Mouse (Mus musculus): ENCODE results near the gene Apol7b. TPM values are rescaled to one million over a fixed set of nuclear protein-coding genes. Genes with fewer than 3 reads are reported as not detected.
A peak's percentile ranks its signal among the peaks of the same experiment; 100 is the strongest.
"Not testable (repeated sequence)": the region's sequence is repeated elsewhere in the genome, so short reads cannot be mapped to it uniquely, and the experiment has no call there.

Apol7b gene
- under 1 TPM in 1 of 2 experiments, not detected in 1; 0.16 TPM for total RNA-seq (2021)
- long read RNA-seq, experiment 1: 0 reads
- long read RNA-seq, experiment 2: 0 reads

DNA sequence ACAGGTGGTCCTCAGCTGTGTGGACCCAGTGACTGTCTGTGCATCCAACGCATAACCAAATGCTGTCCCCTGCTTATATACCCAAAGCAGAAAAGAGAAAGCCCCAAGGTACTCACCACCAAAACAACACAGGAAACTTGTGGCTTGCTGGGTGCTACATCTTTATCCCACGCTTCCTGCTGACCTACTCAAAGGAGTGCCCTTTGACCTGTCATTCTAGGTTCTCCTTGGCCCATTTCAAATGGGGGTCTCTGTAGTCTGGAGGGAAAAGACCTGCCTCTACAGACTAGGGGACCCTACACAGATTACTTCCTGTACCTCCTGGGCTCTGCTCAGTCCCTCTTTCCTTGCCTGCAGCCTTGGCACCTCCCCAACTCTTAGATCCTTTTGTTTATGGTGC, at the start of gene Apol7b:
Apol7b (minus strand) TSS at position 101 of the 400 bp plus-strand sequence.
- DNase-seq (ENCODE audit: low spot score): not testable (repeated sequence)

DNA sequence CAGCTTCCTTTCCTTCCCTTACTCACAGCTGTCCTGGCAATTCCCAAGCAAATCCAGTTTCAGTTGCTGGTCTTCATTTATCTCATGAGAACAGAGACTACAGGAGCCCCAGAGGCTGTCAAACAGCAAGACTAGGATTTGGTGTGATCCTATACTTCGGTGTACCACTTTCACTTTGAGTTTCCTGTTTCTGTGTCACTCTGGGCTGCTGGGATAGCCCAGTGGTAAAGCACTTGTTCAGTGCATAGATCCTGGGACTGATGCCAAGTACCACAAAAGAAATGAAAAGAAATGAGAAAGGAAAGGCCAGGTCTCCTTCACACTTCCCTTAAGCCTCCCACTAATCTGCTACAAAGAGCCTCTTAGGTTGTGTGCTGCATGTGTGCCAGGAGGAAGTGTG, 47.4 kb upstream of the Apol7b start:
- DNase-seq (ENCODE audit: low spot score): not testable (repeated sequence)

DNA sequence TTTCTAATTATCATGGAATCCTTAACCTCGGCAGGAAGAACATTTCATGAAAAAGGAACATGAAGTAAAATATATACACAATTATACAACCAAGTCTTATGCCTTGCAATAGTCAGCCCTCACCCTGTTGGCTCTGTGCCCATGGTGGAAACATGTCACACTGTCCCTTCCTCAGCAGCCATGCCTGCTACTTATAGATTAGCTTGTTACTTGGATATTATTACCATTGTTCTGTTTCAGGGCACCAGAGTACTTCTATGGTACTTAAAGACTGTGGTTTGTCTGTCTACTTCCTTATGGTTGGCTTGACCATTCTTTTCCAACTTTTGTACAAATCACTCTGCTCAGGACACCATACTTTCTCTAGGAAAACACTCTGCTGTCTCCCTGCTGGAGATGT, 45.9 kb upstream of the Apol7b start:
- not testable (repeated sequence) for DNase-seq (ENCODE audit: low spot score)

DNA sequence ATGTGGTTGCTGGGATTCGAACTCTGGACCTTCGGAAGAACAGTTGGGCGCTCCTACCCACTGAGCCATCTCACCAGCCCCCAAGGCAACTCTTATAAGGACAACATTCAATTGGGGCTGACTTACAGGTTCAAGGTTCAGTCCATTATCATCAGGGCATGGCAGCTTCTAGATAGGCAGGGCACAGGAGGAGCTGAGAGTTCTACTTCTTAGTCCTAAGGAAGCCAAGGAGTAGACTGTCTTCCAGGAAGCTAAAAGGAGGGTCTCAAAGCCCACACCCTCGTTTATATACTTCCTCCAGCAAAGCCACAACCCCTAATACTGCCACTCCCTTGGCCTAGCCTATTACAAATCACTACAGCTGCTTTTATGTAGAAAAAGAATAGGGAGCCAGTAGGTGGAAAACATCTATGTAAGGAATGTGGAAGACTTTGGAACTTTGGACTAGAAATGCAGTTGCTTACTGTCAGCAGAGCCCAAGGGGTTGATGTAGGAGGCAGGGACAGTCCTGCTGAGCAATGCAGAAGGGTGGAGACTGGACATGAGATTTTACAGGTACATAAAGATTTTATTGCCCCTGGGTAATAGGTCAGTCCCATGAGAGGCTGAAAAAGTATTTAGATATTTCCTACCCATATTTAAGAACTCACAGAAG, 35.0 kb upstream of the Apol7b start:
- no peak for DNase-seq (ENCODE audit: low spot score)

DNA sequence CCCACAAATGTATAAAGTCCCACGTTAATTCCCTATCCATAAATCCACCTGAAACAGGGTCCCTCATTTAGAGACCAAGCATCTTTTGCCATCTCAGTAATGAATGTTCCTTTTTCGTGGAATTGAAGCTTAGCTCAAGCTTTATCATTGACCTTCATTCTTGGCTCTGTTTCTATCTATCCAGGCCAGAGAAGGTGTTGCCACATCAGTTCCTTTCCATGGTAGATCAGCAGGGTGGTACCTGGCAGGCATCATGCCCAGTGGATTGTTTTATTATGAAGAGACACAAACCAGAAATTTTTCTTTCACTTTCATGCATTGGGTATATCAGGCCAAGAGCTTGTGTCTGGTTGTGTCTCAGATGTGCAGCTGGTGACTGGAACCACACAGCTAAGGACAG, 29.4 kb upstream of the Apol7b start, which contains the start of gene Apol10a:
Apol10a (plus strand) TSS at position 355 of the 400 bp plus-strand sequence.
- DNase-seq (ENCODE audit: low spot score): not testable (repeated sequence)

DNA sequence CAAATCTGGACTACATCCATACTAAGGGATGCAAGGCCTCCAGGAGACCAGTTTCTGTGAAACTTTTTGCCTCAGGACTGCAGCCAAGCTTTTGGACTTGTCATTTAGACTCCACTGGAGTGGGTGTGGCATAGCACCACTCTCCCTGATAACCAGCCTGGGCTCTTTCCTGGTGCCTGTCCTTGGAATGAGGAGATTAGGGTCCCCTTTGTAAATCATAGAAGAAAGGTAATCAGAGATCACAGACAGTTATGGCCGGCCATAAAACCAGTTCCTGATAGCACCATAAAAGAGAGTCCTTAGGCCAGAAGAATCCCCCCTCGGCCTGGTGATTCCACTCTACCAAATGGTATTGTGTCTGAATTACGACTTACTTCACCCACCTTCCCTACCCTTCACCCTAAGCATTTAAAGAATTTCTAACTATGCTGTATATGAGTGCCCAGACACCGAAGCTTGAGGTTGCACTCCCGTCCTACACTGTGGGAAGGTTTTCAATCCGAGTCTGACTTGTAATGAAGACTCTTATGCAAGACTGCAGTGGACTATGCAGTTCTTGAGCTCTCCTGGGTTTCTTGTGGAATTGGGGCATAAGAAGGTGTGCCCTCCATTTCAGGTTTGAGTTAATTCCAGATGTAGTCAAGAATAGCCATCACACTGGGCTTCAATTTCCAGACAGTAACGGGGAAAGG, 27.6 kb upstream of the Apol7b start:
- not testable (repeated sequence) for DNase-seq (ENCODE audit: low spot score)

DNA sequence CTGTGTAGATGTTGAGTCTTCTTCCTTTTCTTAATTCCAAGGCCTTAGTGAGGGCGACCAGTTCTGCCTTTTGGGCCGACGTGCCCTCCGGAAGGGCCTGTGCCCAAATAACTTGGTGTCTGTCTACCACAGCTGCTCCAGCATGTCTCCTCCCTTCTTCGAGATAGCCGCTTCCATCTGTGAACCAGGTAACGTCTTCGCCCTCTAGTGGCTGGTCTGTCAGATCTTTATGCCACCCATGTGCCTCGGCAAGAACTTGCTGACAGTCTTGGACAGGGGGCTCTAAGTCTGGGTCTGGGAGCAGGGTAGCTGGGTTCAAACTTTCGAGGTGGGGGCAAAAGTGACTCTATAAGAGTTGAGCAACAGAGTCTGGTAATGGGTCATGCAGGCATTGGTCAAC, 2.6 kb upstream of the Apol7b start:
- DNase-seq (ENCODE audit: low spot score): peak; percentile 3

DNA sequence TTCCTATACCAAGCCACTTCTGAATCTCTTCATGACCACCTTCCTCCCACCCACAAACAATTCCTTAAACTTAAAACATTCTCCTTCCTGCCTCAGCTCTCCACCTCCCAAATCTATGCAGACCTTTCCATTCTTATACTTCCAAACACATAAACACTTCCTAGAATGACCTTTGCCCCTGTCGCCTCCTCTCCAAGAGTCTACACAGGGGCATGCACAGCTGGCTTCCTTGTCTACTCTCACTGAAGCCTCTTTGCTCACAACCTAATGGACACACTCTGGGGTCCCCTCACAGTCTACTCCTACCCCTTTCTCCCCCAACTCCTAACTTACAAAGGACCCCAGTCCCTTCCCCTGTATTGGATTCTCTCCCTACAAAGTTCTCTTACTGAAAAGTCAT, 1.6 kb downstream of the Apol7b start:
- not testable (repeated sequence) for DNase-seq (ENCODE audit: low spot score)

DNA sequence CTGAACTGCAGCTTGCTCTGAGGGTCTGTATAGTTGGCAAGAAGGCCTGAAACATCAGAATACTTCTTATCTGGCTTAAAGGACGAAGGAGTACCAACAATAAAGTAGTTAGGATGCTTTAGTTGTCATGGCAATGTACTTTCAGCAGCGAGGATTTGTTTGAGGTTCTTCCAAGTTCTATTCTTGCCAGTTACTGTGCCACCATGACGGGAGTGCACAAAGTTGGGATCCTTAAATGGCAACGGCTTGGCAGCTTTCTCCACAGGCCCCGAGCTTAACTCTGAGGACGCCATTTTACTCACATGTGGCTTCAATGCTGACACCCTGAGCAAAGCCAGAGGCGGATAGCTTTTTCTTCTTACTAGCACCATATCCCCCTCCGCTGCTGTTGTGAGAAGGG, 2.5 kb downstream of the Apol7b start:
- DNase-seq (ENCODE audit: low spot score): not testable (repeated sequence)

DNA sequence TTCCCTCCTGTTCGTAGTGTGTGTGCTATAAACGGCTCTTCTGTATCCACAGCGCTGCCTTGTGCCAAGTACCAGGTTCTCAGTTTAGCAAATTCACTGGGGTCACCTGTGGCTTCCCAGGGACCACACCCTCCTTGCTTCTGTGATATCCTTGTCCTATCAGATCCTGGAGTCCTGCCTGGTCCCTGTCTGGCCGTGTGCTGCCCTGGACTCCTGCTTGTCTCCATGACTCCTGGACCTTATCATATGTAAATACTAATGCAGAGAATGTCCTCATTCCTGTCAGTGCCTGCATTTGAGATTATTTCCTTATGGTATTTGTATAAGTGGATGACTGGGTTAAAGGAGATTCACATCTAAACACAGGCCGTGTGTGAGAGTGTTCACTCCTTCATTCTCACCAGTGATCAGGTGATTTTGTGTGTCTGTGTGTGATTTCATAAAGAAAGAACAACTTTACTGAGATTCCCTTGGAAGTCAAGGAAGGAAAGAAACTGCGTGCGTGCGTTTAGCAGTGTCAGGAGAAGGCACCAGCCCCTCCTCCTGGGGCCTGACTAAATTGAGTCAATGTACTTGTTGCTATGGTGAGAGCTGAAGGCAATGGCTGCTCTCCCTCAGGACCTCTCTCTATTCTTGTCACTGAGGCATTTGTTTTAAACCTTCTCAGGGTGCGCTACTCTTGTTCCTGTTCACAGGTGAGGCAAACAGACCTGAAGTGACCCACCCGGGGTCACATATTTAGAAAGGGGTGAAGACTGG, 18.4 kb downstream of the Apol7b start:
- DNase-seq (ENCODE audit: low spot score): not testable (repeated sequence)

DNA sequence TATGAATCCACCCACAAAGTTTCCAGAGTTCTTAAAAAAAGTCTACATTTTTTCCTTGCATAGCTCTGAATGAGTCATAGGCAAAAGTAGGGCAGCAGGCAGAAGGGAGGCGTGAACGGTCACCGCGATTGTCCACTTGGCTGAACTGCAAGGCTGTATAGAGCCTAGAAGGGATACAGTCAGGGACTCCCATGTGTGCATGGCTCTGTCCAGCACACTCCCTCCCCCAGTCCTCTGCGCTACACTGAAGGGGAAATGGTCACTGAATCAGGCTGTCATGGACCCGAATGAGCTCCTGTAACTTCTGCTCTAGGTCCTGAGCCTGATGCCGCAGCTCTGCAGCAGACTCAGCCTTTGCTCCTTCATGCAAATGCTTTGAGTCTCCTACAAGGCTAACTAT, 24.4 kb downstream of the Apol7b start:
- DNase-seq (ENCODE audit: low spot score): not testable (repeated sequence)

DNA sequence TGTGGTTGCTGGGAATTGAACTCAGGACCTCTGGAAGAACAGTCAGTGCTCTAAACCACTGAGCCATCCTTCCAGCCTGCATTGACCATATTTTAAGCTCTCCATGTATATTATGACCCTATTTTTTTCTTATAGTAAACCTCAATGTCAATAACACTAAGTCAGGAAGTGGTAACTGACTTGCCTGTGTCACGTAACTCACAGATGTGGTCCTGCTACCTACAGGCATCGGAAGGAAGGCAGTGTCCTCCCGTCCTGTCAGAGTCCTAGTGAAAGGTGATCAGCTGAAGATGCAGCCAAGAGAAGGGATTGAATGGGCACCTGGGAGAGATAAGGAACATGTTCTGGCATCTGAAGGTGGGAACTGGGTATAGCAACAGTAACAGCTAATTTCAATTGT, 27.6 kb downstream of the Apol7b start:
- not testable (repeated sequence) for DNase-seq (ENCODE audit: low spot score)

DNA sequence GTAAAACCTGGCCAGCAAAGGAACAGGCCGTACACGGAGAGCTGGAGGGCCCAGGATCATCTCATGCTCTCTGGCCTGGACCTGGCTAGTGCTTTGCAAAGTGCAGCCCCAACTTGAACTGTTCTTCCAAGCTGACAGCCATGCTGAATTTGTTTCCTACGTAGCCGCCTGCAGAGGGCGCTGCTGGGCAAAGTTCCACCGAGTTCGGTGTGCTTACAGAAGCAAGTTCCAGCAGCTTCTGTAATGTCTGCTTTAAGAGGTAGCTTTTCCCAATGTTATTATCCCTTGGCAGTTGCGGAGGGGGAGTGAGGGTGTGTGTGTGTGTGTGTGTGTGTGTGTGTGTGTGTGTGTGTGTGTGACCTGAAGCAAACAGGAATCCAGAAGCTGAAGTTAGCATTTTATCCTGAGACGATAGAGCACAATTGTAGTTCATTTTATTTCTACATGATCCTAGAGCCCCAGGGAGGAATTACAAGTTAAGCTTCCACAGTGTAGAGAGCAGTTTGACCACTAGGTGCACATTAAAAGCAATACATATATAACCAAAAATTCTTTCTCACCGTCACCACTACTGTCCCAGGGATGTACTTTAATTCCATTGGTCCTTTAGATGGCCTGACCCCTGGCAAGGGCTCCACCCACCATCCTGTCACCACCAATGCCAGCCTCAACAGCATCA, 30.5 kb downstream of the Apol7b start:
- not testable (repeated sequence) for DNase-seq (ENCODE audit: low spot score)

DNA sequence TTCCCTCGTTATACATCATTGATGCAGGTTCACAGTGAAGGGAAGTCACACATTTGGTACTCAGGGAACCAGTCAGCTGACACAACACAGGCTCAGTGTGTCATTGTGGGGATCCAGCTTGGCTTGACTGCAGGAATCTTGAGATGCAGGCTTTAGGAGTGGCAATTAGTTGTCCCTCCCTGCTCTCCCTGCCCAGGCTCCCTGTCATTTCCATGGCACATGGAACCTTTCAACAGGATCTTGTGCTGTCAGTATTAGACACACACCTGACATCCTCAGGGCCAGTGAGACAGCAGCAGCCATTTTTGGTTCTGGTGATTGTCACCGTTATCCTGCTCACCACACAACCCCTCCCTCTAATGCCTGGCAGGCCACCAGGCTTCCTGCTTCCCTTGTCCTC, 31.6 kb downstream of the Apol7b start:
- not testable (repeated sequence) for DNase-seq (ENCODE audit: low spot score)

DNA sequence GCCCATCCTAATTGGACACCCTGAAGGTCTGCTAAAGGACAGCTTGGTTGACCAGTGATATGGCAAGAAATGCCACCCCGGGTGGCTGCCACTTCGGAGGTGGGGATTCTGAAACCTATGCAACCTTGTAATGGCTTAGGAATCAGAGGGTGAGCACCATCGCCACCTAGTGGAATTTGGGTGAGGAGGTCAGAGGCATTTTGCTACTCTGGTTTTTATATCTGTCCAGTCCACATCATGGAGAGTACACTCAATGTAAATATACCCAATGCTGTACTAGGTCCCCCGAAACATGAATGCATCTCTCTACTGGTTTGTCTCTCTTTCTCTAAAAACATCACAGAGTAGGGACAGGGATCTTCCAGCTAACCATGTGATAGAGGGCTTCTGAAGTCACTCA, 34.6 kb downstream of the Apol7b start:
- DNase-seq (ENCODE audit: low spot score): not testable (repeated sequence)

DNA sequence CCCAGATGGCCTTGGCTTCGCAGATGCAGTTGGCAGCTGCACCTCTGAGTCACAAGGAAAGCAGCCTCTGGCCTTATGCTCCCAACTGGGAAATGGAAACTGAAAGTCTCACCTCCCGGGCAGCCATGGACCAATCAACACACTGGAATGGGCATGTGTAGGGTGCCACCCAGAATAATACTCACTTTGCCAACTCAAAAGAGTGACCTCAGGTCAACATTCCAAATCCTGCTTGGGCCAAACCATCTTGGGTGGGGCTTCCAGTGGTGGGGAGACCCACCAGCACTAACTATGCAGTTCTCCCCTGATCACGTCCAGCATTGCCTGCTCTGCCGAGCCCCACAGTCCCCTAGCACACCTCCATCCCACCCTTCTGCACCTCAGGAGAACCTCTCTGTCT, 36.3 kb downstream of the Apol7b start, which contains the start of gene Apol9a:
Apol9a (minus strand) TSS at position 101 of the 400 bp plus-strand sequence.
- DNase-seq (ENCODE audit: low spot score): not testable (repeated sequence)

DNA sequence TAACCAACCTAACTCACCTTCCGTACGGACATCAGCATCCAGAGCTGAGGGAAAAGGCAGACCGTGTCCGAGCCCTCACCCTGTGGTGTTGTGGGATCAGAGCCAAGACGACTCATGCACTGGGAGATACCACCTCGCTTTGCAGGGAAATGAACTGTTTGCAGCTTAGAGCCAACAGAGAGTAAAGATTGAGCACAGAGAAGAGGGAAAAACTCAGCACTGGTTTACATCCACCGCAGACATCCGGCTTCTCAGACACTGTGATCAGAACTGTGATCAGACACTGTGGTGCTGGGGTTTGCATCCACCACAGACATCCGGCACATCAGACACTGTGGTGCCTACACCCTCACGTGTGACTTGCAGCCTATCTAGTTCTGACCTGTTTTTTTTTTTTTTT, 40.9 kb downstream of the Apol7b start:
- DNase-seq (ENCODE audit: low spot score): not testable (repeated sequence)

DNA sequence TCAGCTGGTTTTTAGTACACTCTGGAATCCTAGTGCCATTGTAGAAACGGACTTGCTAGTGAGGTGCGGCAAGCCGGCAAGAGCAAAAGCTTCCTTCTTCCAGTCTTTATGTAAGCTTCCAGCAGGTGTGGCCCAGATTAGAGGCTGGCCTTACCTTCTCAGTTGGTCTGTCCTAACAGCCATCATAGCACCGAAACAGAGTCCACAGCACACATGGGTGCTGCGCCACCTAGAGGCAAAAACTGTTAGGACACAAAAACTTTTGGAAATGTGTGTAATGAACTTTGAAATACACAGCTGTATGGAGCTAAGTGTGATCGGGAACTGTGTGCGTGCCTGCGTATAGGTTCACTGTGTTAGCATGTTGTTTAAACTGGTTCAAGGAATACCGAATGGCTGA, 48.3 kb downstream of the Apol7b start, which contains the start of gene Apol7a:
Apol7a (minus strand) TSS at position 84 of the 400 bp plus-strand sequence.
- peak; percentile 15 for DNase-seq (ENCODE audit: low spot score)

DNA sequence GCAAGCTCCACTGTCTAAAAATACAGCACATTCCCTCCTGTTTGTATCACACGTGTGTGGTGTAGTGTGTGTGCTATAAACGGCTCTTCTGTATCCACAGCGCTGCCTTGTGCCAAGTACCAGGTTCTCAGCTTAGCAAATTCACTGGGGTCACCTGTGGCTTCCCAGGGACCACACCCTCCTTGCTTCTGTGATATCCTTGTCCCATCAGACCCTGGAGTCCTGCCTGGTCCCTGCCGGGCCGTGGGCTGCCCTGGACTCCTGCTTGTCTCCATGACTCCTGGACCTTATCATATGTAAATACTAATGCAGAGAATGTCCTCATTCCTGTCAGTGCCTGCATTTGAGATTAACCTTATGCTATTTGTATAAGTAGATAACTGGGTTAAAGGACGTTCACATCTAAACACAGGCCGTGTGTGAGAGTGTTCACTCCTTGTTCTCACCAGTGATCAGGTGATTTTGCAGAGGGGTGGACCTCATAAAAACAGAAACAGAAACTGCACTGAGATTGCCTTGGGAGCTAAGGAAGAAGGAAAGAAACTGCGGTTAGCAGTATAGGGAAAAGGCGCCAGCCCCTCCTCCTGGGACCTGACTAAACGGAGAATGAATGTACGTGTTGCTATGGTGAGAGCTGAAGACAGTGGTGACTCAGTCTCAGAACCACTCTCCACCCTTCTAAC, 49.7 kb downstream of the Apol7b start:
- peak; percentile 28 for DNase-seq (ENCODE audit: low spot score)

DNA sequence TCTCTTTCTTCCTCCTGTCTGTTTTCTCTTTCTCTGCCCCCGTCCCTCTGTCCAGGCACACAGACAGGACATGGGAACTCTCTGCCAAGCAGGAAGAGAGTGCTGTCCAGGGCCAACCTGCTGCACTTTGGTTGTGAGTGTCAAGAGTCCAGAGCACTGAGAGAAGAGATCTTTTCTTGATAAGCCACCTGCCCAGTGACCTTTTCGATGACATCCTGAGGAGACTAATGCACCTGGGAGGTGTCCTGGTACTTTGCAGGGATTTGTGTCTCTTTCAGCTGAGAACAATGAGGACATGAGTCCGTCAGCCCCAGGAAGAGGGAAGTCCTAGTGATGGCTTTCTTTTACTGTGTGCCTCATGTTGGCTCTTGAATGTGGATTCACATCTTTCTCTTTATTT, 53.5 kb downstream of the Apol7b start:
- not testable (repeated sequence) for DNase-seq (ENCODE audit: low spot score)

DNA sequence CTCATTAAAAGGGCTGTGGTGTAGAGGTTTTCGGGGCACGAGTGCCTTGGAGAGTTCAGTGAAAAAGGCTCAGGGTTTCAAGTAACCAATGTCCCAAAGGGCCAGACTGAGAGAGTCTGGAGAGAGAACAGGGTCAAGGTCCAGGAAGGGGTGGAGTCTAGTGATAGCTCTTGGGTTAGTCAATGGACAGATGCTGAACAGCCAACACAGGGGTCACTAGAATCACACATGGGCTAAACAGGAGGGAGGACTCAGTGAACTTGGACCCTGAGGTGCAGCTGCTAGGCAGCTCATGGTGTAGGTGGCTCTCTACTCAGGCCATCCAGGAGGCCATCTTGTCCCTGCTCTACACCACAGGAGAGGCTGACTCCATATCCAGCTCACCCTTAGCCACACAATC, 59.8 kb downstream of the Apol7b start:
- DNase-seq (ENCODE audit: low spot score): no peak

Data from gastrocnemius, adult 18-20 months (tissue).